Mouse (Mus musculus) hindbrain, embryonic 15.5 days (tissue): ENCODE measurements around the gene Atp13a4. TPM values are rescaled to one million over a fixed set of nuclear protein-coding genes. Genes with fewer than 3 reads are reported as not detected.

ENCODE experiments used
- ATAC-seq: fragments of 200-750 bp; cut with Nextera tagmentation; 2 replicates; pipeline ENCODE4 v1.8.0; 2017; ENCODE audit warnings: low read depth, moderate number of reproducible peaks, moderate TSS enrichment; ENCODE audit not compliant: low FRiP score
- H3K27ac ChIP-seq: fragments of 300-500 bp; sonication (generic); replicated peaks from 2 replicates; pipeline ENCODE4 v1.5.1; 2015; ENCODE audit warnings: mild to moderate bottlenecking, inconsistent platforms
- H3K27me3 ChIP-seq: fragments of 300-500 bp; sonication (generic); 2 replicates; pipeline ENCODE4 v1.6.1; 2015; ENCODE audit warnings: control low read depth, inconsistent platforms
- H3K36me3 ChIP-seq: fragments of 300-500 bp; sonication (generic); 2 replicates; pipeline ENCODE4 v1.6.1; 2015; ENCODE audit warnings: control low read depth, inconsistent platforms
- H3K4me1 ChIP-seq: fragments of 300-500 bp; sonication (generic); replicated peaks from 2 replicates; pipeline ENCODE4 v1.6.1; 2015; ENCODE audit warnings: control low read depth, inconsistent platforms
- H3K4me2 ChIP-seq: fragments of 300-500 bp; sonication (generic); 2 replicates; pipeline ENCODE4 v1.6.1; 2015; ENCODE audit warnings: moderate library complexity, mild to moderate bottlenecking, inconsistent platforms
- H3K4me3 ChIP-seq: fragments of 300-500 bp; sonication (generic); 2 replicates; pipeline ENCODE4 v1.5.1; 2015; ENCODE audit warnings: mild to moderate bottlenecking, inconsistent platforms
- H3K9ac ChIP-seq: fragments of 300-500 bp; sonication (generic); 2 replicates; pipeline ENCODE4 v1.6.1; 2015; ENCODE audit warnings: inconsistent platforms
- H3K9me3 ChIP-seq: fragments of 300-500 bp; sonication (generic); 2 replicates; pipeline ENCODE4 v1.6.1; 2016; ENCODE audit warnings: control low read depth, inconsistent platforms
- WGBS: fragments of 180-500 bp; shearing (Covaris S2); methylation state at CpG from one replicate; pipeline ENCODE4 v1.1.7; 2015; 5-methylcytosine and 5-hydroxymethylcytosine counted together
- polyA plus RNA-seq: library from polyadenylated mRNA; unstranded; fragments of >200 nt; fragmentation: Nextera tagmentation; extraction: Ambion mirVana; gene quantifications from 2 replicates; pipeline ENCODE4 v1.2.1, GENCODE M21; 2015

Atp13a4 gene
- polyA plus RNA-seq, 1 experiment from 2014 or later = 4.3 TPM

- ATAC-seq = no peak
- no peak within 1 kb of the TSS for H3K4me2 ChIP-seq
- H3K9ac ChIP-seq = no peak within 1 kb of the TSS
- H3K27ac ChIP-seq = no peak within 1 kb of the TSS
- H3K4me1 ChIP-seq = no peaks in the 10 kb centered on the region
- H3K4me3 ChIP-seq = no peak within 1 kb of the TSS
- 78% methylated on average over 4 of the region's 4 CpGs for WGBS
- H3K27me3 ChIP-seq = no peaks in the 10 kb centered on the region
- no peaks in the 10 kb centered on the region for H3K9me3 ChIP-seq
- H3K36me3 ChIP-seq = no peaks in the 10 kb centered on the region
Measured at GRCm38 (mm10) chr16:29378458-29378857, 166.2 kb downstream of the Atp13a4 start, which contains the start of gene Atp13a5. Atp13a5 (minus strand) TSS chr16:29378732.

GRCm38 (mm10) chr16:29374636-29375035, 170.0 kb downstream of the Atp13a4 start:
- no peak overlapping the region for H3K4me3 ChIP-seq
- 91% methylated on average over 8 of the region's 8 CpGs for WGBS
- no peak overlapping the region for H3K4me2 ChIP-seq
- ATAC-seq = no peak
- H3K9me3 ChIP-seq = no peaks in the 10 kb centered on the region
- H3K9ac ChIP-seq = no peak overlapping the region
- H3K36me3 ChIP-seq = no peaks in the 10 kb centered on the region
- no peaks in the 10 kb centered on the region for H3K27me3 ChIP-seq
- H3K4me1 ChIP-seq = no peaks in the 10 kb centered on the region
- H3K27ac ChIP-seq = no peak overlapping the region

Other genes starting within 250 kb of the Atp13a4 start
- gene Atp13a5, start 166.1 kb downstream of the Atp13a4 start, polyA plus RNA-seq = 3.1 and 3.3 TPM in 2 replicates
- gene Opa1, start 34.5 kb upstream of the Atp13a4 start, polyA plus RNA-seq = 42.5 and 44.8 TPM in 2 replicates